Mouse (Mus musculus): Measurements from ENCODE around the gene Tex48. TPM values are rescaled to one million over a fixed set of nuclear protein-coding genes. Genes with fewer than 3 reads are reported as not detected.

Gene Tex48
- total RNA-seq, 2 experiments from 2014 or later = not detected

DNA sequence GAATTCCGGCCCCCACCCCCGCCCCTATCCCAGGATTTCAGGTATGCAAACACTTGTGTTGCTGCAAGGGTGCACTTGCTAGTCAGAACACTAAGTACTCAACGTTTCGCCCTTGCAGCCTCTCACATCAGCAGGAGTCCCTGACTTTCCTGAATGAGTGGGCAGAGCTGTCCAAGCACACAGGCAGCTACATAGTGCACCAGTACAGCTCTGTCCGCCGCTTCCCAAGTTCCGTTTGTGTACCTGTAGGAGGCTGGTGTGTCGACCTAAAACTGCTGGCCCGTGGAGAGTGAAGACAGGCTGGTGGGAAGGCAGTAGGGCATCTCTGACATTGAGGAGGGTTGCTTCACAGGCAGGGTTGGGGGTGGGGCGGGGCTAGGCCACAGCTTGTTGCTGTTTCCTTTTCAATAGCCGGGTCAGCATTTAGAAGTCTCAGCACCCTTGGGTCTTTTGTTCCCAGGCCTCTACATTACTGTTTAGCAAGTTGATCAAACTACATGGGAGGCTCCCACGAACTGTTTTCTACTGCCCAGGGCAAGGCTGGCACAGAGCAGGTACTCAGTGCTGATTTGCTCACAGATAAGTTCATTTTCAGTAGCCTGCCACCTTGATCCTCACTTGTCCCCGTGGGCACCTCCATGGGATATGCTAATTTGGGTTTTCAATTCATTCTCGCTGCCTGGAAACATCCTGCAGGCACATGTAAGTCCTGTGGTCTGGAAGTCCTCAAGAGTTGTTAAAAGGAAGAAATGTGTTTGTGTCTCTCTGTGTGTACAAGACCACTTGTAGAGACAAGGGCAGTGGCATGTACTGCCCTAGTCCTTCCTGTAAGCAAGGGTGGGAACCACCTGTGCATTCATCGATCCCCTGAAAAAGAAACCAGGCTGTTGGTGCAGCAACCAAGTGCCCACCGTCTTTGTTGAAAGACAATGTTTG, 64.8 kb downstream of the Tex48 start:
- 0 out of 2 replicates have a peak, but pooled peaks have one; percentile 9 for ATAC-seq (replicated peaks; ENCODE audit: poor library complexity)

Other genes starting within 250 kb of the Tex48 start
- 20.9 and 26.7 TPM in 2 replicates for gene Akna, start 219.1 kb downstream of the Tex48 start, total RNA-seq (2015)
- 11.8 and 13.7 TPM in 2 replicates for gene Akna, start 219.1 kb downstream of the Tex48 start, total RNA-seq (2017)
- 1.7 and 3.6 TPM in 2 replicates for gene Whrn, start 126.4 kb downstream of the Tex48 start, total RNA-seq (2015)
- 0.37 and 0.41 TPM in 2 replicates for gene Whrn, start 126.4 kb downstream of the Tex48 start, total RNA-seq (2017)
- 102 and 121 TPM in 2 replicates for gene Atp6v1g1, start 77.7 kb downstream of the Tex48 start, total RNA-seq (2015)
- gene Atp6v1g1, start 77.7 kb downstream of the Tex48 start, total RNA-seq (2017) = 80.3 and 82.4 TPM in 2 replicates
- 4.7 and 4.8 TPM in 2 replicates for gene Tmem268, start 63.6 kb downstream of the Tex48 start, total RNA-seq (2015)
- gene Tmem268, start 63.6 kb downstream of the Tex48 start, total RNA-seq (2017) = 10.8 and 23.7 TPM in 2 replicates
- not detected in 2 replicates for gene Gm11213, start 17.2 kb downstream of the Tex48 start, total RNA-seq (2015)
- not detected in 2 replicates for gene Gm11213, start 17.2 kb downstream of the Tex48 start, total RNA-seq (2017)
- gene Gm11214, start 41.0 kb upstream of the Tex48 start, total RNA-seq (2015) = not detected in 2 replicates
- gene Gm11214, start 41.0 kb upstream of the Tex48 start, total RNA-seq (2017) = not detected in 2 replicates
- gene Tnfsf15, start 122.7 kb upstream of the Tex48 start, total RNA-seq (2015) = 0.32 TPM in 1 of 2 replicates, not detected in the other
- 0.21 and 0.78 TPM in 2 replicates for gene Tnfsf15, start 122.7 kb upstream of the Tex48 start, total RNA-seq (2017)
- gene Tnfsf8, start 238.9 kb upstream of the Tex48 start, total RNA-seq (2015) = 0.81 and 1.3 TPM in 2 replicates
- 0.58 and 1.2 TPM in 2 replicates for gene Tnfsf8, start 238.9 kb upstream of the Tex48 start, total RNA-seq (2017)

Measured in megakaryocyte progenitor cell, adult 5-6 weeks (primary cell).